Comparison of ENCODE assay signal across 8 mouse cellular contexts in genomic region chr2:39008954-39009365, GRCm38 (mm10). TPM values are rescaled to one million over a fixed set of nuclear protein-coding genes. Genes with fewer than 3 reads are reported as not detected.
DNase-seq lines count a peak whose midpoint lies in the region; ATAC-seq and TF ChIP-seq lines count a peak whose summit lies in the region.

No protein-coding gene starts in this region.

- peak overlapping the region; percentile 94 for H3K27ac ChIP-seq in heart, embryonic 13.5 days (replicated peaks)
- no peak overlapping the region for H3K27ac ChIP-seq in midbrain, embryonic 11.5 days (ENCODE audit: low read depth, low read length)
- H3K27ac ChIP-seq in stomach, postnatal 0 days (replicated peaks): peak overlapping the region; percentile 97

- H3K9me3 ChIP-seq in heart, embryonic 13.5 days: no peaks in the 10 kb centered on the region
- H3K9me3 ChIP-seq in midbrain, embryonic 11.5 days (ENCODE audit: control insufficient read depth, low read length): no peaks in the 10 kb centered on the region
- H3K9me3 ChIP-seq in stomach, postnatal 0 days (ENCODE audit: control insufficient read depth, low read length): no peaks in the 10 kb centered on the region

- no peak for ATAC-seq in heart, embryonic 13.5 days (ENCODE audit: extremely low read depth, insufficient number of reproducible peaks, low FRiP score, low TSS enrichment)
- no peak for ATAC-seq in midbrain, embryonic 11.5 days (ENCODE audit: low FRiP score)
- peak; percentile 43; the same call in 1 of the 2 replicates for ATAC-seq in stomach, postnatal 0 days (ENCODE audit: low FRiP score, low TSS enrichment)

- H3K27me3 ChIP-seq in heart, embryonic 13.5 days (replicated peaks): no peaks in the 10 kb centered on the region
- H3K27me3 ChIP-seq in midbrain, embryonic 11.5 days (ENCODE audit: control insufficient read depth, insufficient read depth, low read length): no peaks in the 10 kb centered on the region
- H3K27me3 ChIP-seq in stomach, postnatal 0 days (ENCODE audit: control insufficient read depth, insufficient read depth, low read length): no peaks in the 10 kb centered on the region

- TF ChIP-seq CTCF in stomach, postnatal 0 days (IDR thresholded peaks at IDR 0.05; ENCODE audit: low read depth): no peak

- H3K4me3 ChIP-seq in heart, embryonic 13.5 days: peak overlapping the region; percentile 89
- H3K4me3 ChIP-seq in midbrain, embryonic 11.5 days (ENCODE audit: low read depth, low read length): peak overlapping the region; percentile 65
- peak overlapping the region; percentile 87 for H3K4me3 ChIP-seq in stomach, postnatal 0 days (ENCODE audit: low read depth, low read length)

- peaks cover 20% of the 10 kb centered on the region for H3K36me3 ChIP-seq in heart, embryonic 13.5 days
- peaks cover 5% of the 10 kb centered on the region; the same call in 1 of the 2 replicates for H3K36me3 ChIP-seq in midbrain, embryonic 11.5 days (ENCODE audit: control insufficient read depth, insufficient read depth, low read length)
- H3K36me3 ChIP-seq in stomach, postnatal 0 days (ENCODE audit: control insufficient read depth, insufficient read depth, low read length): peaks cover 6% of the 10 kb centered on the region

- DNase-seq in kidney, adult 9 months: peak; percentile 46
- no peak for DNase-seq in kidney, adult 11 months
- DNase-seq in NIH3T3 (ENCODE audit: low read depth): peak; percentile 51
- DNase-seq in kidney, postnatal 4 days: peak; percentile 70 to 82
- DNase-seq in midbrain, embryonic 11.5 days (ENCODE audit: low spot score, missing footprints): no peak
- DNase-seq in stomach, postnatal 0 days (ENCODE audit: low spot score): peak; percentile 77
- no peak for DNase-seq in layer of hippocampus, postnatal 14 days (ENCODE audit: low spot score in 2 of 2)

- H3K4me2 ChIP-seq in heart, embryonic 13.5 days: peak overlapping the region; percentile 92
- H3K4me2 ChIP-seq in midbrain, embryonic 11.5 days: peak overlapping the region; percentile 94
- peak overlapping the region; percentile 92 for H3K4me2 ChIP-seq in stomach, postnatal 0 days (replicated peaks; ENCODE audit: low read depth)

- peaks cover 49% of the 10 kb centered on the region for H3K4me1 ChIP-seq in heart, embryonic 13.5 days
- peaks cover 22% of the 10 kb centered on the region for H3K4me1 ChIP-seq in midbrain, embryonic 11.5 days (ENCODE audit: control insufficient read depth, insufficient read depth, low read length)
- H3K4me1 ChIP-seq in stomach, postnatal 0 days (replicated peaks; ENCODE audit: control insufficient read depth, insufficient read depth): peaks cover 6% of the 10 kb centered on the region

- WGBS in heart, embryonic 13.5 days: 22% methylated on average over 3 of the region's 3 CpGs
- 31% methylated on average over 3 of the region's 3 CpGs for WGBS in midbrain, embryonic 11.5 days
- WGBS in stomach, postnatal 0 days: 5% methylated on average over 3 of the region's 3 CpGs

- TF ChIP-seq EP300 in stomach, postnatal 0 days (optimal IDR thresholded peaks at IDR 0.05): no peak

- H3K9ac ChIP-seq in heart, embryonic 13.5 days: peak overlapping the region; percentile 94
- peak overlapping the region; percentile 96 for H3K9ac ChIP-seq in midbrain, embryonic 11.5 days (ENCODE audit: low read length)
- peak overlapping the region; percentile 94 for H3K9ac ChIP-seq in stomach, postnatal 0 days (ENCODE audit: low read length)

RNA-seq across cellular contexts. Expression of gene Rpl35, which starts 3.5 kb away (rescaled TPM):
- polyA plus RNA-seq in heart, embryonic 13.5 days (2015; fragmentation: Nextera tagmentation; extraction: Ambion mirVana): 628 and 659 TPM in 2 replicates
- polyA plus RNA-seq in midbrain, embryonic 11.5 days (2014; fragmentation: Nextera tagmentation; extraction: Ambion mirVana): 1,018 and 1,101 TPM in 2 replicates
- polyA plus RNA-seq in stomach, postnatal 0 days (2015; fragmentation: Nextera tagmentation; extraction: Ambion mirVana): 956 and 1,016 TPM in 2 replicates
- total RNA-seq in layer of hippocampus, postnatal 14 days (2021): 100 to 1,000 TPM; 246 to 254 TPM

RNA-seq across cellular contexts. Expression of gene Arpc5l, which starts 3.8 kb away (rescaled TPM):
- 75.4 and 87.3 TPM in 2 replicates for polyA plus RNA-seq in heart, embryonic 13.5 days (2015; fragmentation: Nextera tagmentation; extraction: Ambion mirVana)
- polyA plus RNA-seq in midbrain, embryonic 11.5 days (2014; fragmentation: Nextera tagmentation; extraction: Ambion mirVana): 149 and 157 TPM in 2 replicates
- polyA plus RNA-seq in stomach, postnatal 0 days (2015; fragmentation: Nextera tagmentation; extraction: Ambion mirVana): 136 and 142 TPM in 2 replicates
- total RNA-seq in layer of hippocampus, postnatal 14 days (2021): 10 to 100 TPM; 85.7 to 95.2 TPM

RNA-seq across cellular contexts. Expression of gene Wdr38, which starts 11.7 kb away (rescaled TPM):
- polyA plus RNA-seq in heart, embryonic 13.5 days (2015; fragmentation: Nextera tagmentation; extraction: Ambion mirVana): 1.1 and 1.3 TPM in 2 replicates
- 1.4 TPM in 2 replicates for polyA plus RNA-seq in midbrain, embryonic 11.5 days (2014; fragmentation: Nextera tagmentation; extraction: Ambion mirVana)
- polyA plus RNA-seq in stomach, postnatal 0 days (2015; fragmentation: Nextera tagmentation; extraction: Ambion mirVana): 0.81 and 1.1 TPM in 2 replicates
- total RNA-seq in layer of hippocampus, postnatal 14 days (2021): under 1 TPM; 0.36 to 0.55 TPM

RNA-seq across cellular contexts. Expression of gene Golga1, which starts 56.4 kb away (rescaled TPM):
- polyA plus RNA-seq in heart, embryonic 13.5 days (2015; fragmentation: Nextera tagmentation; extraction: Ambion mirVana): 17.0 and 19.5 TPM in 2 replicates
- 34.4 and 39.3 TPM in 2 replicates for polyA plus RNA-seq in midbrain, embryonic 11.5 days (2014; fragmentation: Nextera tagmentation; extraction: Ambion mirVana)
- 20.7 and 22.0 TPM in 2 replicates for polyA plus RNA-seq in stomach, postnatal 0 days (2015; fragmentation: Nextera tagmentation; extraction: Ambion mirVana)
- 10 to 100 TPM; 29.1 to 37.7 TPM for total RNA-seq in layer of hippocampus, postnatal 14 days (2021)

Comparison
In these comparisons a context has a peak if more than half of its experiments do, and no peak if none do; other contexts are left out.
1. DNase-seq: peak in kidney, adult 9 months (single experiment), NIH3T3 (single experiment), kidney, postnatal 4 days (2 of 2) and stomach, postnatal 0 days (single experiment); none in kidney, adult 11 months (single experiment), midbrain, embryonic 11.5 days (single experiment) and layer of hippocampus, postnatal 14 days (0 of 2).
2. Peak in every context shown above with its lines, with median percentiles within 50 percentile points of each other: H3K4me2 ChIP-seq, H3K4me3 ChIP-seq and H3K9ac ChIP-seq.